ENCODE assay signal across 9 mouse cellular contexts in genomic region chr14:30591417-30591816, GRCm38 (mm10). TPM values are rescaled to one million over a fixed set of nuclear protein-coding genes. Genes with fewer than 3 reads are reported as not detected.
DNase-seq lines count a peak whose midpoint lies in the region; ATAC-seq lines count a peak whose summit lies in the region.
"Had no signal": no experiment of that assay in that cellular context is flagged by ENCODE, and none has a peak within 500 bp of the region (broad histone marks: within the 10 kb centered on the region; RNA-seq: fewer than 3 reads in every experiment).

No protein-coding gene starts in this region.

- H3K27ac ChIP-seq in liver, embryonic 12.5 days: no peak overlapping the region
- H3K27ac ChIP-seq: embryonic facial prominence, embryonic 12.5 days had no signal

- DNase-seq in liver: peak; percentile 80
- DNase-seq in cerebellum, adult 11-12 months: peak; percentile 51
- peak; percentile 79 for DNase-seq in gastrocnemius, adult 18-20 months (ENCODE audit: low spot score)
- peak; percentile 43 to 60 for DNase-seq in left cerebral cortex, postnatal 36 days (ENCODE audit: low spot score in 2 of 2)
- peak; percentile 66 to 82 for DNase-seq in natural killer cell, adult 2 months (ENCODE audit: low spot score in 2 of 2)
- peak; percentile 44 for DNase-seq in testis, postnatal 14 days (ENCODE audit: low spot score)

- peaks cover 17% of the 10 kb centered on the region for H3K4me1 ChIP-seq in liver, embryonic 12.5 days

- H3K4me3 ChIP-seq in liver, embryonic 12.5 days: no peak overlapping the region
- H3K4me3 ChIP-seq: embryonic facial prominence, embryonic 12.5 days had no signal

- ATAC-seq in liver, embryonic 12.5 days: no peak
- peak; percentile 77 for ATAC-seq in inflammation-experienced regulatory T-cells, adult 6 months

- intact Hi-C loops in left cerebral cortex, postnatal 36 days (cut with DNase I): loop anchor here (2.0 kb wide), 1 partner anchor 81 kb away; no protein-coding TSS in a partner anchor

- H3K9ac ChIP-seq in liver, embryonic 12.5 days: no peak overlapping the region
- H3K9ac ChIP-seq: embryonic facial prominence, embryonic 12.5 days had no signal

- H3K4me2 ChIP-seq in liver, embryonic 12.5 days: no peak overlapping the region
- H3K4me2 ChIP-seq: embryonic facial prominence, embryonic 12.5 days had no signal

- WGBS in liver, embryonic 12.5 days (ENCODE audit: insufficient replicate concordance): 9% methylated on average over 6 of the region's 6 CpGs

- H3K9me3 ChIP-seq in liver, embryonic 12.5 days (replicated peaks): no peaks in the 10 kb centered on the region
- H3K9me3 ChIP-seq: embryonic facial prominence, embryonic 12.5 days had no signal

- no peaks in the 10 kb centered on the region; the same call in 1 of the 2 replicates for H3K36me3 ChIP-seq in liver, embryonic 12.5 days

- no peaks in the 10 kb centered on the region for H3K27me3 ChIP-seq in liver, embryonic 12.5 days (replicated peaks)
- H3K27me3 ChIP-seq: embryonic facial prominence, embryonic 12.5 days had no signal

RNA-seq across cellular contexts. Expression of gene Prkcd, which starts 34.6 kb away (rescaled TPM):
- polyA plus RNA-seq in liver, embryonic 12.5 days (2016; fragmentation: Nextera tagmentation; extraction: Ambion mirVana): 22.9 and 23.1 TPM in 2 replicates
- 10 to 100 TPM in 1 of 2 experiments, 1 to 10 TPM in 1; 7.8 to 10.4 TPM for total RNA-seq in gastrocnemius, adult 18-20 months (2021)
- polyA plus RNA-seq in inflammation-experienced regulatory T-cells, adult 6 months (2017; shearing (Covaris generic)): 10 to 100 TPM; 23.4 to 30.9 (median 28.3) TPM
- 10 to 100 TPM in 1 of 2 experiments, 1 to 10 TPM in 1; 9.8 to 15.4 TPM for total RNA-seq in left cerebral cortex, postnatal 36 days (2021)

RNA-seq across cellular contexts. Expression of gene Tkt, which starts 43.3 kb away (rescaled TPM):
- polyA plus RNA-seq in liver, embryonic 12.5 days (2016; fragmentation: Nextera tagmentation; extraction: Ambion mirVana): 267 and 280 TPM in 2 replicates
- 10 to 100 TPM; 10.8 to 10.9 TPM for total RNA-seq in gastrocnemius, adult 18-20 months (2021)
- polyA plus RNA-seq in inflammation-experienced regulatory T-cells, adult 6 months (2017; shearing (Covaris generic)): 100 to 1,000 TPM; 203 to 235 (median 209) TPM
- total RNA-seq in left cerebral cortex, postnatal 36 days (2021): 100 to 1,000 TPM; 160 to 179 TPM

Comparison
In these comparisons a context has a peak if more than half of its experiments do, and no peak if none do; other contexts are left out.
1. RNA of gene Tkt, which starts 43.3 kb away (total RNA-seq): 160 to 179 TPM in left cerebral cortex, postnatal 36 days; 10.8 to 10.9 TPM in gastrocnemius, adult 18-20 months; every median in the first group is over 10 times any median in the second.
2. Peak in every context shown above with its lines, with median percentiles within 50 percentile points of each other: DNase-seq.